Mouse (Mus musculus) hindlimb bud, embryonic 11.5 days (tissue): ENCODE measurements around the gene Plxna4.
"Not testable (repeated sequence)": the region's sequence is repeated elsewhere in the genome, so short reads cannot be mapped to it uniquely, and the experiment has no call there.

Experiments used
- DNase-seq: peaks from one replicate; pipeline ENCODE4 v3.0.0-alpha.2; 2012; ENCODE audit warnings: low read depth, low spot score; ENCODE audit errors: extremely low spot score

The Plxna4 gene

DNA sequence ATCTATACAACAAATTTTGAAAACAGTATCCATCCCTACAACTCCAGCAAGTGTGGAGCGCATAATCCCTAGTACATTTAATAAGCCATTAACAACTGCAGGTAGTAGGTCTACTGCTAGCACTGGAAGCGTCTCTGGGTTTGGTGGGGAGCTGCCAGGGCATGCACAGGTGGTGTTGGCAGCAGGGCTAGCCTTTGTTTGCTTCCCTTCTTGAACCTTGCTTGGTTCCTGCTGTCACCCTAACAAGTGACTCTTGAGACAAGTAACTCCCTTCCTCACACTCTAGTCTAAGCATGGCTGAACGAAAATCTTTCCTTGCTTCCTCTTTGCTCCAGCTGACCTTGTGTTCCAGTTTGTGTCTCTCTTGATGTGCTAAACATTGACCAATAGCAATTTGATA is 44.0 kb downstream of the Plxna4 start:
- no peak for DNase-seq

- DNase-seq: no peak
These were observed 47.8 kb downstream of the Plxna4 start for GRCm38 (mm10) chr6:32540155-32540554.

GRCm38 (mm10) chr6:32533962-32534740 is 53.8 kb downstream of the Plxna4 start:
- DNase-seq: no peak

GRCm38 (mm10) chr6:32528081-32528570 is 59.9 kb downstream of the Plxna4 start:
- DNase-seq: no peak

DNA sequence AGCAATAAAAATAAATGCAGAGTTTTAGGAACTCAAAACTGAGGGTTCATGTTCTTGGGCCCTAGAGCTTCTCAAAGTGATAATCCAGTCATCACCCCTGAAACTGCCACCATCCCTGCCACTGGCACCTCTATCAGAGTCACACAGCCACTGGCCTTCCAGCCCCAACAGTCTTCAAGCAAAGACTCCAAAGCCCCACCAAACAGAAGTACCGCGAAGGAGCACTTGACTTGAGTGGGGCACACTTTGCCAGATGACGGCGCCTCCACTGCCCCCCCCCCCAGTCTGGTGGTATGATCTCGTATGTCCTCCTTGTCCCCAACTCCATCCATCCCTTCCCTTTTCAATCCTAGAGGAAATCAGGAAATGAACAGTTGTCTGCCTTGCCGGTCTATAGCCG is 60.5 kb downstream of the Plxna4 start:
- DNase-seq: no peak

GRCm38 (mm10) chr6:32526762-32527161 is 61.2 kb downstream of the Plxna4 start:
- no peak for DNase-seq

DNA sequence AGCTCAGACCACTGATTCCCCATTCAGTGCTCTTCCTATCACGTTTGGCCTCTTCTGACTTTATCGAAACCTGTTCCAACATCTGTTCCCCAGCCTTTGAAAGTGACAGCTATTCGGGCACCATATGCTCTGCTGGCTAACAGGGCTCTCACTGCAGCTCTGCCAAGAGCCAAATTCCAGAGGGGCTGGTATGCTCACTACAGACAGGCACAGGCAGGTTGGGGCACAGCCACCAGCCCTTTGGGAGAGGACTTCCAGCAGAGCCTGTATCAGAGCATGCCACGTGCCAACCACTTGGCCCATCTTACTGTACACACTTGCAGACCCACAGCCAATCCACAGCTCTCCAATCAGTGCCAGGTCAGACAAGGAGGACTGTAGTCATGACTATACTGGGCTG is 67.9 kb downstream of the Plxna4 start:
- DNase-seq: no peak

- no peak for DNase-seq
These were observed 69.4 kb downstream of the Plxna4 start for GRCm38 (mm10) chr6:32518617-32519016.

GRCm38 (mm10) chr6:32514096-32514495 is 73.9 kb downstream of the Plxna4 start:
- DNase-seq: no peak

DNA sequence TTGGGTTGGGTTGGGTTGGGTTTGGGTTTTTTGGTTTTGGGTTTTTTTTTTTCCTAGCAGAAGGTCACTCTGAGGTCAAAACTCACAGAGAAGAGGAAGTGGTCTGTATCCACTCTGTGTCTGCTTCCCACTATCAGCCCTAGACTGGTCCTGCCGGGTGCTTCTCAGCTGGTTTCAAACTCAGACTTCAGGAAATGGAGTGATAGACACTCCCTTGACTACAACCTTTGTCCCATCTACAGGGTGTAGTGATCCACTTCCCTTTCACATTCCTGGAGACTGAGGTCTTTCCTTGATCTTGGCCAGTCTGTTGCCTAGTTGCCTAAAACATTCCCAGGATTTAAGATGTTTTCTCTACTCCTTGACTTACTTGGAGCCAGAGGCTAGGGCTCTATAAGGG is 76.0 kb downstream of the Plxna4 start:
- no peak for DNase-seq

DNA sequence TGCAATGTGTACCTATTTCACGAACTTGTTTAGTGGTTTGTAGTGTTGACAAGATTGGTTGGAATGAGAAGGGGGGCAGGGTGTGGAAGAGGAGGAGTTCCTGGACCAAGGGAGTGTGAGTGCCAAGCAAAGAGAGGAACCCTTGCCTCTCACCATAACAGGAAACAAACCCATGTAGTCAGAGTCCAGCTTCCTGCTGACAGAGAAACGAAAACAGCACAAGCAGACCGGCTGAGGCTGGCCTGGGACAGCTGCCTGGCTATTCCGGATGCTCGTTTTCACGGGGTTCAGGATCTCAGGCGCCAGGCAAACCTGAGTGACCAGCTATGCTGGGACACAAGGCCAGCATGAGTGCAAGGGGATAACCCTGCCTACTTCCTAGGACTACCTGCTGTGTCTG is 77.1 kb downstream of the Plxna4 start:
- no peak for DNase-seq

GRCm38 (mm10) chr6:32510491-32510890 is 77.5 kb downstream of the Plxna4 start:
- no peak for DNase-seq

- DNase-seq: no peak
These were observed 78.9 kb downstream of the Plxna4 start for GRCm38 (mm10) chr6:32509046-32509445.

- no peak for DNase-seq
These were observed 83.0 kb downstream of the Plxna4 start for GRCm38 (mm10) chr6:32504963-32505362.

GRCm38 (mm10) chr6:32501186-32501585 is 86.8 kb downstream of the Plxna4 start:
- DNase-seq: not testable (repeated sequence)

DNA sequence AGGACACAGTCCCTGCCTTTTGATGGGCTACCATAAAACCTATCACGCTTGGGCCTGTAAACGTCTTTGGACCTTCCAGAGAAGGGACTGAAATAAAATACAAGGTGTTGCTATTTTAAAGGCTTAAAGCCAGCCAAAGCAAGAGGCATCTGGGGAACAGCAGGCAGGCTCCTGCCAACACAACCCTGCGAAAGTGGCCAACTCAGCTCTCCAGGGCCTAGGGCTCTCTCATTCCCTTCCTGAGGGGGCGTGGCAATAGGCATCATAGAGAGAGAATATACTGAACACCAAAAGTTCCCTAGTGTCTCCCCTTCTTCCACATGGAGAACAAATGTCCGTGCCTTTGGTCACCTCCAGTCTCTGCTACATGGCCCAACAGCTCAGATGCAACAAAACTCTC is 89.9 kb downstream of the Plxna4 start:
- DNase-seq: no peak

DNA sequence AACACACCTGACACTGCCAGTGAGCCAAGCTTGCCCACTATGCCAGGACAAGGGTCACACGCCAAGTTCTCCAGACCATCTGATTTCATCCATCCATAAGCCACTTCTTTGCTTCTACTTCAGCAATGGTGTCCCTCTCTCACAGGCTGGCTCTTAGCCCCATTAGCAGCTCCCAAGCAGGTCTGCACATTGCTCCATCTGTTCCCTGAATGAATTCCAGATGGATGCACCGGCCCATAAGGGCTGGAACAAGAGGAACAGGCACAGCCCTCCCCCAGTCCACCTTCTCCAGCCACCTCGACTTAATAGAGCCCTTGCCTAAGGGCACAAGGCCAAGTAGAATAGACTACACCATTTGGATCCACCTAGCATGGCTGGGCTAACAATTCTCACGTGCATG is 91.9 kb downstream of the Plxna4 start:
- peak; percentile 35 for DNase-seq

DNA sequence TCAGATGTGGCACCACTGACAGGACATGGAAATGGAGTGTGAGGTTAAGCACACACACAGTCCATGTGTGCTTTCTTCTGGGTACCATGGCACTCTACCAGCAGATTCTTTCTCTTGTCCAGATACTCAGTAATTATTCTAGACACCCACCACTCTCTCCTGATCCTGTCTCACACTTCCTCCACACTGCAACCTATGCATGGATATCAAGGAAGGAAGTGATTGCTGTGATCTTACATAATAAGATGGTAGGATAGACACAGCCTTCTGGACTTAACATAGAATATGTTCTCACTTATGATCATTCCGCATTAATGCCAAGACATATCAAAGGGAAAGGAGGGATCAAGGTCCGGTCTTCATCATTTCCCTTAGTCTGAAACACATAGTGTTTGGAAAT is 92.5 kb downstream of the Plxna4 start:
- DNase-seq: no peak

DNA sequence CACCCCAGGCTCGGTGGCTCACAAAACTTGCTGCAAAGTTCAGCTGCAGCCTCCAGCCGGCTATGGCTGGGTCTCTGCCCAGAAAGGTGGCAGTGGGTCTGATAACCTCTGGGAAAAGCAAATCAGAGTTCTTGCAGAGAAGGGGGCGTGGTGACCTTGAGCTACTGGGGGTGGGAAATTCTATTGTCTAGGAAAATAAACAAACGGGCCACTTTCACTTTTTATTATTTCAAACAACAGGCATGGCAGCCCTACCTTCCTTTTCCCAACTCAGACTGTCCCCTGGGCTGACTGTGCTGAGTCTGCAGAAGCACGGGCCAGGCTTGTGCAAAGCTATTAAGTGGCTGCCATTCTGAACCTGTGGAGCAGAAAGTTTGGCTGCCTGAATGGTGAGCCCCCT is 94.4 kb downstream of the Plxna4 start:
- DNase-seq: no peak

DNA sequence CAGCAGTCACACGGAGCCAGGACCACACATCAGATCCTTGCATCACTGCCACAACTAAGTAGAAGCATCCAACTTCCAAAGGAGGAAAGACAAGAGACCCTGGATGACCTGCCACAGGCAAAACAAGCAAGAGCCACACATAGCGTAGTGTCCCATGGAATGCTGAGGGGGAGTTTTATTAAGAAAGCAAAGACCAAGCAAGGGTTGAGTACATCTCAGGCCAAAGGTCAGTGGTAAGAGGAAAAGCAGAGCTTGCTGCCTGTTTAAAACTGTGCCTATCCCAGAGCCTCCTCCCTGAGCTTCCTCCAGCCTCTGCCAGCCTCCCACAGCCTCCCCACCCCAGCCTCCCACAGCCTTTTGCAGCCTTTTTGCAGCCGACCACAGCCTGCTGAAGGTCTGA is 100.9 kb downstream of the Plxna4 start:
- no peak for DNase-seq

- DNase-seq: no peak
These were observed 105.5 kb downstream of the Plxna4 start for GRCm38 (mm10) chr6:32482469-32482868.

GRCm38 (mm10) chr6:32480741-32481140 is 107.3 kb downstream of the Plxna4 start:
- no peak for DNase-seq

DNA sequence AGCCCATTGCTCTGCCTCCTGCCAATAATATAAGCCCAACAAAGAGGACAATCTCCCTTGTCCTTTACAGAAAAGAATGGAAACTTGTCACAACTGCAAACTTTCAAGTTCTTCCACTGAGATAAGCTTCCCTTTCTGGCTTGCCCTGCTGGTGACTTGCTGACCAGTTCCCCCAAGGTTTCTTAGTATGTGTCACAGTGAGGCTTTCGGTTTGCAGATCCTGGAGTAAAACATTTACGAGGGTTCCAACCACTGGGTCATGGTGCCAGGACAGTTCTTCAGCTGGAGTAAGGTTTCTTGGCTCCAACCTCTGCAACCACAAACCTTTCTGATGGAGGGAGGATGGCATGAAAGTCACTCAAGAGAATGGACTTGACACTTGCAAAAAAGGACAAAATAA is 108.2 kb downstream of the Plxna4 start:
- DNase-seq: no peak
